Mouse (Mus musculus): Measurements from ENCODE around the gene Necab2. TPM values are rescaled to one million over a fixed set of nuclear protein-coding genes. Genes with fewer than 3 reads are reported as not detected.
A peak's percentile ranks its signal among the peaks of the same experiment; 100 is the strongest.

The Necab2 gene
- polyA plus RNA-seq, 1 experiment from 2014 or later, result 3.3 TPM

DNA sequence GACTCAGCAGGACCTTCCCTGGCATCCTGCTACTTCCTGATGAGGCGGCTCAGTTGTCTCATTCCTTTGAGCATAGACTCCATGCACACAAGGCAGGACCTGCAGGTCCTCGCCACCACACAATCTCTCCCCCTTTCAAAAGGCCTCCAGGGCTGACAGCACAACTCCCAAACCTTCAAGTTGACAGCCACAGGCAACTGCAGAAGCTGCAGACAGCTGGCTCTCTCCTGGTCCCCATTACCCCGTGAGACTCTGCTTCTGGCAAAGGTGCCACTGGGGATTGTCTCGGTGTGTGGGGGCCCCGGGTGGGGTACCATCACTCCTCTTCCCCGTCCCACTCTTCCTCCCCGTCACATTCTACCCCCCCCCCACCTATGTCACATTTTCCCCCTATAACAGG lies 26.2 kb upstream of the Necab2 start:
- no peak for ATAC-seq (replicated peaks; ENCODE audit: low FRiP score)
- Histone ChIP-seq H3K36me3 (no peaks in the 10 kb centered on the region), H3K9me3 (replicated peaks) (no peaks in the 10 kb centered on the region), H3K27me3 (0 out of 2 replicates have a peak, but pooled peaks cover 2% of the 10 kb centered on the region), H3K9ac (no peak overlapping the region), H3K27ac (no peak overlapping the region), H3K4me1 (peaks cover 57% of the 10 kb centered on the region), H3K4me3 (replicated peaks) (no peak overlapping the region), H3K4me2 (no peak overlapping the region)
- 77% methylated on average over 7 of the region's 7 CpGs for WGBS

DNA sequence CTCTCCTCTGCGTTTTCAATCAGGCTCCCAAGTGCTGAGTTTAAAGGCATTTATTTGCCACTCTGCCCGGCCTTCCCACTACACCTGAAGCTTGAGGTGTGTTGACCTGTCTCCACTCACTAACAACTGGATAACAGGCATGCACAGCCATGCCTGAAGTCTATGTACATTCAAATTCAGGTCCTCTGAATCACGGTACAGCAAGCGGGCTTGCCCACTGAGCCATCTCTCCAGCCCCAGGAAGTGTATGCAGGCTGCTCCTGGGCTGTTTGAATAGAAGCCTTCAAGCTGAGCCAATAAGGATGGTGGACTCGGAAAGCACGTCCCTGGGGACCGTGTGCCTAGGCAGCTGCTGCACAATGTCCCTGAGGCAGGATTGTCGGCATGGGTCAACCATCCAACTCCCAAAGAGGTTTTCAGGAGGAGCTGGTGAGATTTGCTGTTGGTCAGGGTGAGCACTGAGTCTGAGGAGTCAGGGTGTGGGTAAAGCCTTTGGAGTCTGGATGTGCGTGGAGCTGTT lies 24.9 kb upstream of the Necab2 start:
- no peak for ATAC-seq (replicated peaks; ENCODE audit: low FRiP score)
- Histone ChIP-seq H3K4me1 (peaks cover 64% of the 10 kb centered on the region), H3K27ac (no peak overlapping the region), H3K4me3 (replicated peaks) (no peak overlapping the region), H3K36me3 (no peaks in the 10 kb centered on the region), H3K27me3 (no peaks in the 10 kb centered on the region), H3K4me2 (no peak overlapping the region), H3K9me3 (replicated peaks) (no peaks in the 10 kb centered on the region), H3K9ac (no peak overlapping the region)
- 65% methylated on average over 9 of the region's 9 CpGs for WGBS

DNA sequence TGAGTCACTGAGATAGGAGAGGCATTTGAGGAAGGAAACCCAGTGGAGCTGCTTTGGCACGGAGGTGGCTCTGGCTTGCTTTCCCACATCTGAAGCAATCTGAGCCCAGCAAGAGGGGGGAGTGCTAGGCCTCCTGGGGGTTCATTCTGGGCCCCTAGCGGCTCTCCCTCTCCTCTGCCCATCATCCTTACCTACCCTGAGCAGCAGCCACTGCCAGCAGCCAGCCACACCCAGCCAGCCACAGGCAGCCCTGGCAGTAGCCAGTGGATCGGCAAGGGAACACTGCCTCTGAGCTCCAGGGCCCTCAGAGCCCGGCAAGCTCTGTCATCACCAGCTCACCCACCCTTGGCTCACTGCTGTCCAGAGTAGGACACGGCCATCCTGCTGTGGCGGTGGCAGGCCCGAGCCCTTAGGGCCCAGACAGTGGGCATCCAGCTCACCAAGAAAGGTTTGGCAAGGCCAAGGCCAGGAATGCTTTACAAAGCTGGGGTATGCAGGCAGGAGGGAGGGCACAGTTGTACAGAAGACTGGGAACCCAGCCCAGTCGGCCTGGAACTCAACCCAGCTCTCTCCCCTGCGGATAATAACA lies 24.3 kb upstream of the Necab2 start:
- Histone ChIP-seq H3K9me3 (replicated peaks) (no peaks in the 10 kb centered on the region), H3K9ac (no peak overlapping the region), H3K4me1 (peaks cover 64% of the 10 kb centered on the region), H3K4me3 (replicated peaks) (no peak overlapping the region), H3K36me3 (no peaks in the 10 kb centered on the region), H3K27me3 (no peaks in the 10 kb centered on the region), H3K27ac (no peak overlapping the region), H3K4me2 (no peak overlapping the region)
- WGBS, result 69% methylated on average over 9 of the region's 9 CpGs
- ATAC-seq (replicated peaks; ENCODE audit: low FRiP score), result no peak

GRCm38 (mm10) chr8:119423631-119424141 lies 22.8 kb upstream of the Necab2 start:
- Histone ChIP-seq H3K36me3 (no peaks in the 10 kb centered on the region), H3K9ac (no peak overlapping the region), H3K27ac (peak overlapping the region; percentile 84), H3K4me2 (0 out of 2 replicates have a peak overlapping the region, but pooled peaks have one; percentile 16), H3K27me3 (no peaks in the 10 kb centered on the region), H3K4me3 (replicated peaks) (no peak overlapping the region), H3K9me3 (replicated peaks) (no peaks in the 10 kb centered on the region), H3K4me1 (peaks cover 76% of the 10 kb centered on the region)
- WGBS, result 55% methylated on average over 9 of the region's 9 CpGs
- no peak; the same call in 1 of the 2 replicates for ATAC-seq (replicated peaks; ENCODE audit: low FRiP score)

DNA sequence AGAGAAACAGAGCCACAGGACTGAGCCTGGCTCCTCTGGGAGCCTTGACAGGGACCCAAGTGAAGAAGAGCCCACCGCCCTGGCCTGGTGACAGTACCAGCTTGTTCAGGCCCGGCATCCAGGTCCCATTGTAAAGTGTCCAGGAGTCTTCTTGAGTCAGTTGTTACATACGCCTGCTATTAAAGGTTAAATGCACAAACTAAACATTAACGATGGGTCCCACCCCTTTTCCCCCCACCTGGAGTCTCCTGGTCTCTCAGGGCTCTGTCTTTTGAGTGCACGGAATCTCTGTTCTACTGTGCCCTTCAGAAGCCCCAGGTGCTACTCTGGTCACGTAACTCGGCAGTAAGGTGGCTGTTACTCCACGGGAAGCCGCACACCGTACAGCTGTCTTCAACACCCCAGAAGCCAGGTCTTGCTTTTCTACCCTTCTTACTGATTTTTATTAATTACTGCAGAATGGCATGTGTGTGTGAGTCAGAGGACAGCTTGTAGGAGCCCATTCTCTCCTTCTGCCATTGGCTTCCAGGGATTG lies 22.3 kb upstream of the Necab2 start:
- no peak for ATAC-seq (replicated peaks; ENCODE audit: low FRiP score)
- H3K4me1 ChIP-seq, result peaks cover 76% of the 10 kb centered on the region
- H3K27ac ChIP-seq, result peak overlapping the region; percentile 84
- 0 out of 2 replicates have a peak overlapping the region, but pooled peaks have one; percentile 16 for H3K4me2 ChIP-seq
- no peaks in the 10 kb centered on the region for H3K27me3 ChIP-seq
- no peak overlapping the region for H3K9ac ChIP-seq
- WGBS, result 72% methylated on average over 10 of the region's 10 CpGs
- H3K4me3 ChIP-seq (replicated peaks), result no peak overlapping the region
- H3K9me3 ChIP-seq (replicated peaks), result no peaks in the 10 kb centered on the region
- H3K36me3 ChIP-seq, result no peaks in the 10 kb centered on the region

GRCm38 (mm10) chr8:119424740-119425139 lies 21.8 kb upstream of the Necab2 start:
- no peak overlapping the region for H3K4me3 ChIP-seq (replicated peaks)
- H3K27me3 ChIP-seq, result no peaks in the 10 kb centered on the region
- no peak overlapping the region for H3K4me2 ChIP-seq
- H3K4me1 ChIP-seq, result peaks cover 74% of the 10 kb centered on the region
- peak overlapping the region; percentile 84 for H3K27ac ChIP-seq
- no peak overlapping the region for H3K9ac ChIP-seq
- H3K36me3 ChIP-seq, result no peaks in the 10 kb centered on the region
- ATAC-seq (replicated peaks; ENCODE audit: low FRiP score), result no peak
- WGBS, result 73% methylated on average over 10 of the region's 10 CpGs
- no peaks in the 10 kb centered on the region for H3K9me3 ChIP-seq (replicated peaks)

GRCm38 (mm10) chr8:119425533-119425932 lies 21.0 kb upstream of the Necab2 start:
- H3K4me3 ChIP-seq (replicated peaks), result no peak overlapping the region
- no peak for ATAC-seq (replicated peaks; ENCODE audit: low FRiP score)
- H3K9me3 ChIP-seq (replicated peaks), result no peaks in the 10 kb centered on the region
- peaks cover 70% of the 10 kb centered on the region for H3K4me1 ChIP-seq
- WGBS, result 77% methylated on average over 10 of the region's 10 CpGs
- peak overlapping the region; percentile 84 for H3K27ac ChIP-seq
- H3K36me3 ChIP-seq, result no peaks in the 10 kb centered on the region
- H3K4me2 ChIP-seq, result no peak overlapping the region
- H3K27me3 ChIP-seq, result no peaks in the 10 kb centered on the region
- H3K9ac ChIP-seq, result no peak overlapping the region

DNA sequence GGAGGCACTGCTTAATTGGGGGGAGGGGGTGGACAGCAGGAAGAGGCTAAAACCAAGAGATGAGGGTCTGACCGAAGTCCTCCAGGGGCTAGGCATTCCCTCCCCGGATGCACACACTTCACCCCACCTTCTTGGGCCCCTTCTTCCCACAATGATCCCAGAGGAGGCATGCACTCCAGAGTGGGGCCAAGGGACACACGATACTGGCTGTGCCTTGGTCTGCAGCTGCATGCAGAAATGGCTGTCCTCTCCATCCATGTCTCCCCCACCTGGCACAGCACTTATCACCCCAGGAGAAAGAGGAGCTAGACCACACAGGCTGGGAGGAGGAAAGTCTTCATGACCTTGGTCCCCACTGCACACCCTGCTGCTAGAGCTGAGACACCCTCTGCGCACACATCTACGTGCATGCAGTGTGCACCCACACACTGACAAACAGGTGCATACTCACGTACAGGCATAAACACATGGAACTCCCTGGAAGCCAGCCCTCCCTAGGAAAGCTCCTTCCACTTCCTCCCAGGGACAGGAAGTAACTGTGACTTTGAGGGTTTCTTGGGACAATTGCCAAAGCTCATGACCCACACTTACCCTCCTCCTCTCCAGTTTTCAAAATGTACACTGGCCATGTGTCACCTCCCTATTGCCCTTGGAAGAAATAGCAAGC lies 20.3 kb upstream of the Necab2 start:
- no peak overlapping the region for H3K9ac ChIP-seq
- no peak for ATAC-seq (replicated peaks; ENCODE audit: low FRiP score)
- 65% methylated on average over 6 of the region's 6 CpGs for WGBS
- H3K36me3 ChIP-seq, result no peaks in the 10 kb centered on the region
- H3K4me1 ChIP-seq, result peaks cover 65% of the 10 kb centered on the region
- peak overlapping the region; percentile 8; the same call in 1 of the 2 replicates for H3K4me2 ChIP-seq
- H3K27me3 ChIP-seq, result no peaks in the 10 kb centered on the region
- H3K4me3 ChIP-seq (replicated peaks), result no peak overlapping the region
- no peaks in the 10 kb centered on the region for H3K9me3 ChIP-seq (replicated peaks)
- peak overlapping the region; percentile 84 for H3K27ac ChIP-seq

DNA sequence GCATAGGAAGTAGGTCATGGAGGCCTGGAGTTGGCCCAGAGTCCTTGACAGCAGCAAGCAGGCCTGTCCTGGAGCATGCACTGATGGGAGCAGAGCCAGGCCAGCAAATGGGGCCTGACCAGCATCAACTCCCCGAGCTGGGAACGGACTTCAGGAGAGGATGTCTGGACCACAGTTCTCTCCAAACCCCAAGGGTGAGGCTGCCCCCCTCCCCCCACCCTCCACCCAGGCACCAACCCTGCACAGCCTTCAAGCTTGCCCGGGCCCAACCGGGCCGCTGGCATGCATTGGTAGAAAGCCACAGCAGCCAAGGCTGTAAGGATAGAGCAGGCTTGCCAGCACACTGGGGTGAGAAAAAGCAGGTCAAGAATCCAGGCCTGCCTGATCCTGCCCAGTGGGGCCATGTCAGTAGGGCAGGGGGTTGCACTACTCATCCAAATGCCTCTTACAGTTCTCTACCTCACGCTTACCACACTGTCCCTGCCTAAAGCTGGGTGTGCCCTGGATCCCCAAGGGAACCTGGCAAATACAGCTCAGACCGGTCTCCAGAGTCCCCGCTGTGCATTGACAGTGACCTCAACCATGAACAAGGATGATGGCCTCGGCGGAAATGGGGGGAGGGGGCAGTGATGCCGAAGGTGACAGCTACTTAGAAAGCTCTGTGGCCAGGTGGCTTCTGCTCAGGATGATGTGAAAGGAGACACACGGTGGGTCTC lies 18.7 kb upstream of the Necab2 start:
- Histone ChIP-seq H3K27me3 (no peaks in the 10 kb centered on the region), H3K27ac (no peak overlapping the region), H3K9ac (no peak overlapping the region), H3K4me1 (peaks cover 50% of the 10 kb centered on the region), H3K9me3 (replicated peaks) (no peaks in the 10 kb centered on the region), H3K4me2 (no peak overlapping the region), H3K36me3 (no peaks in the 10 kb centered on the region), H3K4me3 (replicated peaks) (no peak overlapping the region)
- WGBS, result 67% methylated on average over 12 of the region's 12 CpGs
- ATAC-seq (replicated peaks; ENCODE audit: low FRiP score), result no peak

DNA sequence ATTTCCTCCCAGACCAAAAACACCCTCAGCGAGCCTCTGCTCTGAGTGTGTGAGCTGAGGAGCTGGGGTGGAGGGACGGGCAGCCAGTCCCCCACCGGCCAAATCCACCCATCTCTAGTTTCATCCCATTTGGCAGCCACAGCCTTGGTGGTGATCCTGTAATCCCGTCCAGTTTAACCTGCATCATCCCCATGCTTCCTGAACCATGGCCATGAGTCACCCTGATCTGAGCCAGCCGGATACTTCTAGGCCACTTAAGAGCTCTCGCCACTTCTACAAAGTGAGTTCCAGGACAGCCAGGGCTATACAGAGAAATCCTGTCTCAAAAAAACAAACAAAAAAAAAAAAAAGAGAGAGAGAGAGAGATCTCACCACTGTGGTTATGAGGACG lies 18.2 kb upstream of the Necab2 start:
- Histone ChIP-seq H3K9ac (no peak overlapping the region), H3K27me3 (no peaks in the 10 kb centered on the region), H3K4me3 (replicated peaks) (no peak overlapping the region), H3K36me3 (no peaks in the 10 kb centered on the region), H3K4me1 (peaks cover 48% of the 10 kb centered on the region), H3K9me3 (replicated peaks) (no peaks in the 10 kb centered on the region), H3K27ac (0 out of 2 replicates have a peak overlapping the region, but pooled peaks have one; percentile 3), H3K4me2 (no peak overlapping the region)
- 40% methylated on average over 7 of the region's 7 CpGs for WGBS
- peak; percentile 23; the same call in 1 of the 2 replicates for ATAC-seq (replicated peaks; ENCODE audit: low FRiP score)

- no peaks in the 10 kb centered on the region for H3K27me3 ChIP-seq
- H3K4me1 ChIP-seq, result peaks cover 44% of the 10 kb centered on the region
- no peaks in the 10 kb centered on the region for H3K9me3 ChIP-seq (replicated peaks)
- WGBS, result 78% methylated on average over 5 of the region's 5 CpGs
- no peaks in the 10 kb centered on the region for H3K36me3 ChIP-seq
- no peak overlapping the region for H3K4me2 ChIP-seq
- H3K4me3 ChIP-seq (replicated peaks), result no peak overlapping the region
- no peak for ATAC-seq (replicated peaks; ENCODE audit: low FRiP score)
- 0 out of 2 replicates have a peak overlapping the region, but pooled peaks have one; percentile 3 for H3K27ac ChIP-seq
- H3K9ac ChIP-seq, result no peak overlapping the region
Measured at GRCm38 (mm10) chr8:119428766-119429327, 17.7 kb upstream of the Necab2 start.

All from kidney, embryonic 15.5 days (tissue).